8 mouse cellular contexts compared by ENCODE assay signal in the genomic region with DNA sequence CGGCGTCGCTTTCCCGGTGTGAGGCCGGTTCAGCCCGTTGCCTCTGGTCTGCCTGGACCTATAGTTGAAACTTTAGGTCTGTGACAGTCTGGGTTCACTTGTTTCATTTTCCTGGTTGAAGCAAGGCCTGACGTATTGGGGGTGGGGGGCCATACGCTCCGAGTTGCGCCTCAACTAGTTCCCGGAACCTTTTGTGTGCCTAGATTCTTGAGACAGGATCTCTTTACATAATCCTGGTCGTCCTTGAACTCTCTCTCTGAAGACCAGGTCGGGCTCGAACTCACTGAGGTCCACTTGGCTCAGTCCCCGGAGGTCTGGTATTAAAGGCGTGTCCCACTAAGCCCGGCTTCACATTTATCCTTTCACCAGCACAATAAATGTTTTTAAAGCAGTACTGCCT. TPM values are rescaled to one million over a fixed set of nuclear protein-coding genes. Genes with fewer than 3 reads are reported as not detected.
DNase-seq lines count a peak whose midpoint lies in the region; ATAC-seq lines count a peak whose summit lies in the region.

No protein-coding gene starts in this region.

- H3K4me2 ChIP-seq in kidney, embryonic 15.5 days: peak overlapping the region; percentile 82
- peak overlapping the region; percentile 95 for H3K4me2 ChIP-seq in hindbrain, embryonic 13.5 days
- H3K4me2 ChIP-seq in midbrain, embryonic 16.5 days (ENCODE audit: low read length): peak overlapping the region; percentile 68

- H3K27ac ChIP-seq in kidney, embryonic 15.5 days: peak overlapping the region; percentile 96
- H3K27ac ChIP-seq in hindbrain, embryonic 13.5 days: peak overlapping the region; percentile 94
- peak overlapping the region; percentile 95 for H3K27ac ChIP-seq in midbrain, embryonic 16.5 days (ENCODE audit: low read length)

- H3K4me3 ChIP-seq in kidney, embryonic 15.5 days (replicated peaks): peak overlapping the region; percentile 96
- peak overlapping the region; percentile 88 for H3K4me3 ChIP-seq in hindbrain, embryonic 13.5 days
- peak overlapping the region; percentile 92 for H3K4me3 ChIP-seq in midbrain, embryonic 16.5 days (ENCODE audit: low read depth, low read length)

- H3K27me3 ChIP-seq in kidney, embryonic 15.5 days: no peaks in the 10 kb centered on the region
- no peaks in the 10 kb centered on the region; the same call in 1 of the 2 replicates for H3K27me3 ChIP-seq in hindbrain, embryonic 13.5 days
- no peaks in the 10 kb centered on the region for H3K27me3 ChIP-seq in midbrain, embryonic 16.5 days (ENCODE audit: control insufficient read depth, insufficient read depth, low read depth, low read length)

- 1% methylated on average over 17 of the region's 17 CpGs for WGBS in kidney, embryonic 15.5 days
- WGBS in hindbrain, embryonic 13.5 days: 2% methylated on average over 17 of the region's 17 CpGs
- 1% methylated on average over 17 of the region's 17 CpGs for WGBS in midbrain, embryonic 16.5 days

- ATAC-seq in kidney, embryonic 15.5 days (replicated peaks; ENCODE audit: low FRiP score): no peak
- no peak for ATAC-seq in hindbrain, embryonic 13.5 days (ENCODE audit: low FRiP score)
- ATAC-seq in midbrain, embryonic 16.5 days: no peak
- no peak for ATAC-seq in megakaryocyte-erythroid progenitor cell, adult 5-6 weeks (replicated peaks; ENCODE audit: low FRiP score, low TSS enrichment, poor library complexity, severe bottlenecking)

- DNase-seq in kidney, postnatal 4 days: no peak
- peak; percentile 42 for DNase-seq in adipocyte (ENCODE audit: low spot score)
- no peak for DNase-seq in frontal cortex, postnatal 10 days (ENCODE audit: low spot score in 2 of 2)
- no peak for DNase-seq in thymus, postnatal 25 days

- peaks cover 21% of the 10 kb centered on the region for H3K36me3 ChIP-seq in kidney, embryonic 15.5 days
- peaks cover 15% of the 10 kb centered on the region for H3K36me3 ChIP-seq in hindbrain, embryonic 13.5 days
- H3K36me3 ChIP-seq in midbrain, embryonic 16.5 days (ENCODE audit: control insufficient read depth, insufficient read depth, low read length): peaks cover 5% of the 10 kb centered on the region

- peaks cover 20% of the 10 kb centered on the region for H3K4me1 ChIP-seq in kidney, embryonic 15.5 days
- H3K4me1 ChIP-seq in hindbrain, embryonic 13.5 days (replicated peaks): peaks cover 23% of the 10 kb centered on the region
- peaks cover 17% of the 10 kb centered on the region for H3K4me1 ChIP-seq in midbrain, embryonic 16.5 days (ENCODE audit: control insufficient read depth, insufficient read depth, low read length)

- no peaks in the 10 kb centered on the region for H3K9me3 ChIP-seq in kidney, embryonic 15.5 days (replicated peaks)
- no peaks in the 10 kb centered on the region for H3K9me3 ChIP-seq in hindbrain, embryonic 13.5 days
- H3K9me3 ChIP-seq in midbrain, embryonic 16.5 days (replicated peaks; ENCODE audit: control insufficient read depth, low read length, poor library complexity, severe bottlenecking): no peaks in the 10 kb centered on the region

- peak overlapping the region; percentile 87 for H3K9ac ChIP-seq in kidney, embryonic 15.5 days
- H3K9ac ChIP-seq in hindbrain, embryonic 13.5 days: peak overlapping the region; percentile 80
- H3K9ac ChIP-seq in midbrain, embryonic 16.5 days (ENCODE audit: low read depth, low read length): peak overlapping the region; percentile 67

RNA-seq across cellular contexts. Expression of a gene that starts 0.8 kb away (rescaled TPM):
- 189 and 192 TPM in 2 replicates for polyA plus RNA-seq in kidney, embryonic 15.5 days (2015; fragmentation: Nextera tagmentation; extraction: Ambion mirVana)
- 116 and 119 TPM in 2 replicates for polyA plus RNA-seq in hindbrain, embryonic 13.5 days (2015; fragmentation: Nextera tagmentation; extraction: Ambion mirVana)
- polyA plus RNA-seq in midbrain, embryonic 16.5 days (2015; fragmentation: Nextera tagmentation; extraction: Ambion mirVana): 92.4 and 105 TPM in 2 replicates
- 205 and 224 TPM in 2 replicates for total RNA-seq in megakaryocyte-erythroid progenitor cell, adult 5-6 weeks (2014; fragmentation: Nextera tagmentation)
- total RNA-seq in megakaryocyte-erythroid progenitor cell, adult 5-6 weeks (2017): 154 and 213 TPM in 2 replicates

RNA-seq across cellular contexts. Expression of a gene that starts 16.8 kb away (rescaled TPM):
- polyA plus RNA-seq in kidney, embryonic 15.5 days (2015; fragmentation: Nextera tagmentation; extraction: Ambion mirVana): 29.3 and 34.6 TPM in 2 replicates
- polyA plus RNA-seq in hindbrain, embryonic 13.5 days (2015; fragmentation: Nextera tagmentation; extraction: Ambion mirVana): 20.7 and 23.7 TPM in 2 replicates
- polyA plus RNA-seq in midbrain, embryonic 16.5 days (2015; fragmentation: Nextera tagmentation; extraction: Ambion mirVana): 27.4 and 28.7 TPM in 2 replicates
- total RNA-seq in megakaryocyte-erythroid progenitor cell, adult 5-6 weeks (2014; fragmentation: Nextera tagmentation): 36.3 and 83.2 TPM in 2 replicates
- 21.9 and 33.0 TPM in 2 replicates for total RNA-seq in megakaryocyte-erythroid progenitor cell, adult 5-6 weeks (2017)

RNA-seq across cellular contexts. Expression of a gene that starts 25.4 kb away (rescaled TPM):
- 31.9 and 35.4 TPM in 2 replicates for polyA plus RNA-seq in kidney, embryonic 15.5 days (2015; fragmentation: Nextera tagmentation; extraction: Ambion mirVana)
- 12.3 and 13.0 TPM in 2 replicates for polyA plus RNA-seq in hindbrain, embryonic 13.5 days (2015; fragmentation: Nextera tagmentation; extraction: Ambion mirVana)
- polyA plus RNA-seq in midbrain, embryonic 16.5 days (2015; fragmentation: Nextera tagmentation; extraction: Ambion mirVana): 10.9 and 11.2 TPM in 2 replicates
- total RNA-seq in megakaryocyte-erythroid progenitor cell, adult 5-6 weeks (2014; fragmentation: Nextera tagmentation): 44.3 and 63.7 TPM in 2 replicates
- 46.9 and 64.8 TPM in 2 replicates for total RNA-seq in megakaryocyte-erythroid progenitor cell, adult 5-6 weeks (2017)

RNA-seq across cellular contexts. Expression of a gene that starts 49.3 kb away (rescaled TPM):
- polyA plus RNA-seq in kidney, embryonic 15.5 days (2015; fragmentation: Nextera tagmentation; extraction: Ambion mirVana): 2.4 and 2.9 TPM in 2 replicates
- 0.38 and 0.70 TPM in 2 replicates for polyA plus RNA-seq in hindbrain, embryonic 13.5 days (2015; fragmentation: Nextera tagmentation; extraction: Ambion mirVana)
- 0.97 and 1.1 TPM in 2 replicates for polyA plus RNA-seq in midbrain, embryonic 16.5 days (2015; fragmentation: Nextera tagmentation; extraction: Ambion mirVana)
- total RNA-seq in megakaryocyte-erythroid progenitor cell, adult 5-6 weeks (2014; fragmentation: Nextera tagmentation): not detected in 2 replicates
- 0.65 and 1.1 TPM in 2 replicates for total RNA-seq in megakaryocyte-erythroid progenitor cell, adult 5-6 weeks (2017)
